Mouse (Mus musculus) embryonic facial prominence, embryonic 11.5 days (tissue): ENCODE results near the gene Il6ra. TPM values are rescaled to one million over a fixed set of nuclear protein-coding genes. Genes with fewer than 3 reads are reported as not detected.

ENCODE experiments used
- ATAC-seq: fragments of 200-750 bp; cut with Nextera tagmentation; replicated peaks from 2 replicates; pipeline ENCODE4 v1.8.0; 2017; ENCODE audit warnings: low read depth; ENCODE audit not compliant: insufficient number of reproducible peaks, low FRiP score, low TSS enrichment
- DNase-seq: peaks from one replicate; pipeline ENCODE4 v3.0.0-alpha.2; 2015; ENCODE audit warnings: low spot score
- H3K27ac ChIP-seq: fragments of 300-500 bp; sonication (generic); replicated peaks from 2 replicates; pipeline ENCODE4 v1.5.1; 2014; ENCODE audit warnings: mild to moderate bottlenecking, low read depth, low read length, control low read depth
- H3K27me3 ChIP-seq: fragments of 300-500 bp; sonication (generic); 2 replicates; pipeline ENCODE4 v1.6.1; 2014; ENCODE audit warnings: mild to moderate bottlenecking, low read length, moderate library complexity, mixed read lengths; ENCODE audit not compliant: control insufficient read depth, insufficient read depth
- H3K36me3 ChIP-seq: fragments of 300-500 bp; sonication (generic); replicated peaks from 2 replicates; pipeline ENCODE4 v1.6.1; 2014; ENCODE audit warnings: low read depth, mild to moderate bottlenecking, low read length, moderate library complexity, mixed read lengths; ENCODE audit not compliant: control insufficient read depth, insufficient read depth
- H3K4me1 ChIP-seq: fragments of 300-500 bp; sonication (generic); 2 replicates; pipeline ENCODE4 v1.6.1; 2014; ENCODE audit warnings: low read length, mixed read lengths; ENCODE audit not compliant: control insufficient read depth, insufficient read depth
- H3K4me2 ChIP-seq: fragments of 300-500 bp; sonication (generic); 2 replicates; pipeline ENCODE4 v1.6.1; 2014; ENCODE audit warnings: low read depth, mild to moderate bottlenecking, control low read depth, low read length, moderate library complexity
- H3K4me3 ChIP-seq: fragments of 300-500 bp; sonication (generic); 2 replicates; pipeline ENCODE4 v1.5.1; 2014; ENCODE audit warnings: low read depth, low read length, control low read depth
- H3K9ac ChIP-seq: fragments of 300-500 bp; sonication (generic); replicated peaks from 2 replicates; pipeline ENCODE4 v1.6.1; 2014; ENCODE audit warnings: mild to moderate bottlenecking, control low read depth, low read length
- H3K9me3 ChIP-seq: fragments of 300-500 bp; sonication (generic); replicated peaks from 2 replicates; pipeline ENCODE4 v1.6.1; 2016; ENCODE audit warnings: mild to moderate bottlenecking, low read length, inconsistent platforms, mixed read lengths; ENCODE audit not compliant: control insufficient read depth
- WGBS: fragments of 180-500 bp; shearing (Covaris S2); extraction: QIAGEN DNeasy Blood & Tissue Kit; methylation state at CpG from one replicate; pipeline ENCODE4 v1.1.7; 2014; 5-methylcytosine and 5-hydroxymethylcytosine counted together
- polyA plus RNA-seq: library from polyadenylated mRNA; unstranded; fragments of >200 nt; fragmentation: Nextera tagmentation; extraction: Ambion mirVana; gene quantifications from 2 replicates; pipeline ENCODE4 v1.2.1, GENCODE M21; 2014

Il6ra gene
- polyA plus RNA-seq, 1 experiment from 2014 or later, result 0.21 TPM

DNA sequence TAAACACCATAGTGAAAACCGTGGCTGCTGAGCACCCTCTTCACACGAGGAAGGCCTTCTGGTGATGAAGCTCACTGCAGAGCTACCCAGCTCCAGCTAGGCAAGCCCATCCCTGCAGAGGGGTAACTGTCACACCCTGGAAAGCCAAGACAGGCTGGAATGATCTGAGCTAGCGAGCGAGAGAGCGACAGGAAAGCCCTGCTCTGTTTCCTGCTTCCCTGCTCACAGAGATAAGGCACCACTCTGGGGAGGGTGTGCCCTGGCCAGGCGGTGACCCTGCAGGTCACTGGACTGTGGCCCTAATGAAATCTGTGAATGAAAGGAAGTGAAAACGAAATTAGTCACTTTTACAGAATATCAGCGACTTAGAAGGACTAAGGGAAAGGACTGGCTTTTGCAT lies 77.6 kb downstream of the Il6ra start:
- H3K27me3 ChIP-seq, result peaks cover 24% of the 10 kb centered on the region
- H3K9ac ChIP-seq, result no peak overlapping the region
- DNase-seq, result no peak
- peaks cover 3% of the 10 kb centered on the region for H3K4me1 ChIP-seq
- WGBS, result 44% methylated on average over 8 of the region's 8 CpGs
- no peak overlapping the region for H3K4me3 ChIP-seq
- ATAC-seq, result no peak
- no peaks in the 10 kb centered on the region for H3K36me3 ChIP-seq
- no peak overlapping the region for H3K27ac ChIP-seq
- H3K4me2 ChIP-seq, result no peak overlapping the region
- H3K9me3 ChIP-seq, result no peaks in the 10 kb centered on the region

DNA sequence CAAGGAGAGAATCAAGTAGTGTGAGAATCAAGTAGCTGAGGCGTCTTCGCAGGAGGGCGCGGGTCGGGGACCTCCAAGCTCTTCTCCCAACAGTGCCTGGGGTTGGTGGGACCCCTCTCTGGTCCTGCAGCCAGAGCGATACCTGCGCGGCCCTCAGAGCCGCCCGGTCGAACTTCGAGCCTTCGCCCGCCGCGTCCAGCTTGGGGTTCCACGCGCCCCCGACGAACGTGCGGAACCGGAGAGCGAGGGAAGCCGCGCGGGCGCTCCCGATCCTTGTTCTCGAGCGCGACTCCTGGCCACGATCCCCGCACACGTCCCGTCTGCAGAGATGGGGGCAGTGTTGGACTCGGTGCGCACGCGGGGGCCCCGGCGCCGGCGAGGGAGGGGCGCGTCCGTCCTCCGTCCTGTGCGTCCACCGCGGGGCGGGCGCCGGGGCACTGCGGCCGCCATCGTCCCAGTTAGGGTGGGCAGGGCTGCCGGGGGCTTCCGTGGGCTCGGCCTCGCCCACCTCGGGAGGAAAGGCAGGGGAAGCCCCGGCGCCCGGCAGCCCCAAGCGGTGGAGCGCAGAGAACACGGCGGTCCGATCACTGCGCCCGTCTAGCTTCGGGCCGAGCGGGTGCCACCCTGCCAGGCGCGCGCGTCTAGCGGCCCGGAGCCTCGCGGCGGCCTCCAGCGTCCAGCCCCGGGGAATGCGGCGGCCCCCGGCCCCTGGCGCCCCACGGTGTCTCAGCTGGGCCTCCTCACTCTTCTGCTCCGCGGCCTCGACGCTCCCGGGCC lies 82.0 kb downstream of the Il6ra start, which contains the start of gene She:
Gene She (plus strand): TSS at position 556 of the 777 bp plus-strand sequence.
- H3K4me1 ChIP-seq, result peaks cover 3% of the 10 kb centered on the region
- peak within 1 kb of the TSS; percentile 20; the same call in 1 of the 2 replicates for H3K27ac ChIP-seq
- H3K9me3 ChIP-seq, result no peaks in the 10 kb centered on the region
- H3K4me3 ChIP-seq, result peak within 1 kb of the TSS; percentile 41
- 3% methylated on average over 80 of the region's 96 CpGs for WGBS
- ATAC-seq (0 out of 2 replicates have a peak, but pooled peaks have one; percentile 52), DNase-seq (peak; percentile 23)
- peak within 1 kb of the TSS; percentile 52 for H3K4me2 ChIP-seq
- H3K27me3 ChIP-seq, result peaks cover 36% of the 10 kb centered on the region
- peak within 1 kb of the TSS; percentile 53 for H3K9ac ChIP-seq
- H3K36me3 ChIP-seq, result no peaks in the 10 kb centered on the region

DNA sequence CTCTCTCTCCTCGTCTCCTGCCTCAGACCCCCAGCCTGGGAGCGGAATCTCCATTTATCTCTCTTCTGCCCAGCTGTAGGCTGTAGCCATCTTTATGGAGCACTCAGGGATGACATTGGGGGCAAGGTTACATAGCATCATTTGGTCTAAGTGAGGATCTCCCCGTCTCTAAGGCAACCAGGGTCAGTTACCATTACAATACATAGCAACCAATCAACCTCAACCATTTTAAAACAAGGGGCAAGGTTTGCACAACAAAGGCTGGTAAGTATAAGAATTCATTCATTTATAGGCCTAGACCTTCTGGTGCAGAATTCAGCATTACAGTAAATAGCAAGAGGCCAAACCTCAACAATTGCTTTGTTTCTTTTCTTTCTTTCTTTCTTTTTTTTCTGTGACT lies 86.7 kb downstream of the Il6ra start:
- WGBS, result 74% methylated on average over 3 of the region's 3 CpGs

DNA sequence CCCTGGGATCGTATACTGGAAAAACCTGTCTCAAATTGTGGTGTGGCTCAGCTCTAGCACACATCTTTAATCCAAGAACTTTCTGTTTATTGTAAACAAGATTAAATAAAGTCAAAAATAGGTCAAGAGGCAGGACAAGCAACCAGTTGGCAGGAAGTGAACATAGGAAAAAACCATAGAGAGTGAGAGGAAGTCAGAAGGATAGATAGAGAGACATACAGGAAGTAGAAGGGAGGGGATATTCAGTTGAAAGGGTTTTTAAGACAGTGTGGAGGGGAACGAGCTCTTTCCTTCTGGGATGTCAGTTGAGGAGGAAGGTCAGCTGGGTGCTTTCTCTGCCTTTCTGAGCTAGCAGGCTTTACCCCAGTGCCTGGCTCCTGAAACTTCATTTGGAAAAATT lies 89.4 kb downstream of the Il6ra start:
- H3K4me1 ChIP-seq, result no peaks in the 10 kb centered on the region
- WGBS, result 61% methylated on average over 2 of the region's 2 CpGs

More for the DNA sequence above, 86.7 kb downstream of the Il6ra start:
- Histone ChIP-seq H3K4me2 (no peak overlapping the region), H3K27me3 (peaks cover 19% of the 10 kb centered on the region), H3K9me3 (no peaks in the 10 kb centered on the region), H3K4me1 (peaks cover 3% of the 10 kb centered on the region), H3K9ac (no peak overlapping the region), H3K27ac (no peak overlapping the region), H3K4me3 (no peak overlapping the region), H3K36me3 (no peaks in the 10 kb centered on the region)
- DNase-seq, result no peak
- no peak for ATAC-seq

DNA sequence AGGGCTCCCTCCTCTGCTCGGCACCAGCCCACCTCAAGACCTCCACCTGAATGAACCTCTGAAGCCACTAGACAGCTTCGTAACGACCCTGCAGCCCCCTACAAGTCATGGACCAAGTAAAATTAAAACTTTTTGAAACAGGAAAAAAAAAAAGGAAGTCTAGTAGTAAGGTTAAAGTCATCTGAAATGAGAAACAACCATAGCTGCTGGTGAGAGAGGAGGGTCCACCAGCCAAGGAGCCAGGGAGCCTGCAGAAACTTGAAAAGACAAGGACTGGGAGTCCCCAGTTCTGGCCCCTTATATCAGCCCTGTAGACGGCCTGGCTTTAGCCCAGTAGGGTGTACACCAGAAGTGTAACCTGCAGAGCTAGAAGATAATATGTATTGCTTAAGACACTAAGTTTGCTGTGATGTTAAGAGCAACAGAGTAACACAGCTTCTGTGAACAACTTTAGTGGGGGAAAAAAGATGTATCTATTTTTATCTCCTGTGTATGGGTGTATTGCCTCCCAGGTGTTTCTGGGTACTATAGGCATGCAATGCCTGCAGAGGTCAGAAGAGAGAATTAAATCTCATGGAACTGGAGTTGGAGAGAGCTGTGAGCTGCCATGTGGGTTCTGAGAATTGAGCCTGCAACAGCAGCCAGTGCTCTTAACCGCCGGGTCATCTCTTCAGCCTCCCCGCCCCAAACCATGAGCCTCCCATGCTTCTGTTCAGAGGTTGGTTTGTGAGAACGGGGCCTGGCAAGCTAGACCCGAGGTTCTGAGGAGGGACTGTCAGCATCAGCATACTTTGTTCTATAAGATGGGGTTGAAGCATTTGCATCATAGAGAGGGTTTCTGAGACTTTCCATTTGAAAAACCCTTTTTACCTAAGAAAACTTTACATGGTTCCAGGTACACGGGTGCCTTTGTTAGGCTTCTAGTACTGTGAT lies 91.2 kb downstream of the Il6ra start:
- ATAC-seq, result no peak
- Histone ChIP-seq H3K27me3 (no peaks in the 10 kb centered on the region), H3K36me3 (no peaks in the 10 kb centered on the region), H3K9ac (no peak overlapping the region), H3K9me3 (no peaks in the 10 kb centered on the region), H3K4me1 (no peaks in the 10 kb centered on the region), H3K4me3 (no peak overlapping the region), H3K4me2 (no peak overlapping the region), H3K27ac (no peak overlapping the region)
- no peak for DNase-seq
- WGBS, result 77% methylated on average over 10 of the region's 10 CpGs

More for the DNA sequence above, 89.4 kb downstream of the Il6ra start:
- DNase-seq, result no peak
- Histone ChIP-seq H3K36me3 (no peaks in the 10 kb centered on the region), H3K9ac (no peak overlapping the region), H3K4me3 (no peak overlapping the region), H3K9me3 (no peaks in the 10 kb centered on the region), H3K27ac (no peak overlapping the region), H3K4me2 (no peak overlapping the region), H3K27me3 (no peaks in the 10 kb centered on the region)
- ATAC-seq, result no peak

DNA sequence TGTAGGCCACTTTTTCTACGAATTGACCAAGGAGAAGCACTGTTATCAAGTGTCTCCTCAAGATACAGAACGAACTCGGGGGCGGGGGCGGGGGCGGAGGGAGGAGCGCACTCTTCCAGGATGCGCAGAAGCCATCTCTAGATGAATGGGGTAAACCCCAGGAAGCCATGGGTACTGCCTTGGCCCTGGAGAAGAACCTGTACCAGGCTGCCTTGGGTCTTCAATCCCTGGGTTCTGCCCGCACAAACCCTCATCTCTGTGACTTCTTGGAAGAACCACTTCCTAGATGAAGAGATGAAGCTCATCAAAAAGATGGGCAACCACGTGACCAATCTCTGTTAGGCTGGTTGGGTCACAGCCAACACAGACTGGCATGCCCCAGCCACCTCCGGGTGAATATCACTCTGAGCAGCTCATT lies 91.9 kb downstream of the Il6ra start:
- H3K4me1 ChIP-seq, result no peaks in the 10 kb centered on the region
- no peak for ATAC-seq

DNA sequence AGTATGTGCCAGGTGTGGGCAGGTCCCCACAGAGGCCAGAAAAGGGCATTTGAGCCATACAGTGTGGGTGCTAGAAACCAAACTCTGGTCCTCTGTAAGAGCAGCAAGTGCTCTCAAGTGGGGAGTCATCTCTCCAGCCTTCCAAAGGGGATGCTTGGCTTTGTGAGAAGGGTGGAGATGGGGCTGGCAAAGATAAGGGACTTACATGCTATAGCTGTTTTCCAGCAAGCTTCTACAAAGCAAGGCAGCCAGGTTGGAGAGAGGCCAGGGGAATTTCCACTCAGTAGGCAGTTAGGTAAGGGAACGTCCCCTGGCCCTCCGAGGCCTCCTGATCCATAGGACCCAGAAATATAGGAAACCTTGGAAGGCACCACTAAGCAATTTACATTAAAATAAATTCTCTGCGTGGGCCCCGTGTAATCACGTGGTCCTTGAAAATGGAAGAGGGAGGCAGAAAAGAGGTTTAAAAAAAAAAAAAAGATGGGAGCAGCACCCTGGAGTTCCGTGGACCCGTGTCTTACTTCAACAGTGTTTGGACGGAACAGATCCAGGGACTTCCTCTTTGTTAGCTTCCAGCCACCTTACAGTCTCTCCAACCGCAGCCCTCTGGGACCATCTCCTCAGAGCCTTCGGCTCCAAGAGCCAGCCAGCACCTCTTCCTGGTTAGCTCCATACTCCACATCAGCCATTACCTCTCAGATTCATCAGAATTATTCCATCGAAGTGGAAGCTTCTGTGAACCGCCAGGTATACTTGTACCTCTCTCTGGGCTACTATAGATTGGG lies 92.5 kb downstream of the Il6ra start:
- Histone ChIP-seq H3K4me3 (no peak overlapping the region), H3K27ac (no peak overlapping the region), H3K9me3 (no peaks in the 10 kb centered on the region), H3K27me3 (no peaks in the 10 kb centered on the region), H3K9ac (no peak overlapping the region), H3K36me3 (no peaks in the 10 kb centered on the region), H3K4me2 (no peak overlapping the region), H3K4me1 (no peaks in the 10 kb centered on the region)
- 86% methylated on average over 12 of the region's 12 CpGs for WGBS
- no peak for ATAC-seq
- no peak for DNase-seq

More for the DNA sequence above, 91.9 kb downstream of the Il6ra start:
- WGBS, result 84% methylated on average over 11 of the region's 11 CpGs
- no peaks in the 10 kb centered on the region for H3K36me3 ChIP-seq
- H3K27me3 ChIP-seq, result no peaks in the 10 kb centered on the region
- no peaks in the 10 kb centered on the region for H3K9me3 ChIP-seq
- no peak overlapping the region for H3K9ac ChIP-seq
- H3K27ac ChIP-seq, result no peak overlapping the region
- H3K4me2 ChIP-seq, result no peak overlapping the region
- H3K4me3 ChIP-seq, result no peak overlapping the region
- DNase-seq, result no peak
